Comparison of ENCODE assay signal across 9 mouse cellular contexts in genomic region chr9:91364971-91365501, GRCm38 (mm10). TPM values are rescaled to one million over a fixed set of nuclear protein-coding genes. Genes with fewer than 3 reads are reported as not detected.
A peak's percentile ranks its signal among the peaks of the same experiment; 100 is the strongest.
DNase-seq lines count a peak whose midpoint lies in the region; ATAC-seq lines count a peak whose summit lies in the region.
"Had no signal": no experiment of that assay in that cellular context is flagged by ENCODE, and none has a peak within 500 bp of the region (broad histone marks: within the 10 kb centered on the region; RNA-seq: fewer than 3 reads in every experiment).

No protein-coding gene starts in this region.

- DNase-seq in cerebellum, adult 11 months: peak; percentile 64
- DNase-seq in Muller cell, postnatal 12 days (ENCODE audit: inconsistent ontology term): peak; percentile 81
- DNase-seq in forebrain, embryonic 10.5 days (ENCODE audit: extremely low spot score, low spot score): peak; percentile 79
- DNase-seq in testis, postnatal 10 days (ENCODE audit: low spot score): no peak

- H3K4me3 ChIP-seq in forebrain, embryonic 10.5 days: peak overlapping the region; percentile 85
- H3K4me3 ChIP-seq in liver, embryonic 12.5 days: peak overlapping the region; percentile 17
- peak overlapping the region; percentile 29 for H3K4me3 ChIP-seq in stomach, embryonic 16.5 days (replicated peaks; ENCODE audit: low read length)

- peak overlapping the region; percentile 44 for H3K4me2 ChIP-seq in liver, embryonic 12.5 days
- peak overlapping the region; percentile 43; the same call in 1 of the 2 replicates for H3K4me2 ChIP-seq in stomach, embryonic 16.5 days (ENCODE audit: low read depth, low read length)

- H3K27me3 ChIP-seq in forebrain, embryonic 10.5 days (ENCODE audit: poor library complexity, severe bottlenecking): peaks cover 100% of the 10 kb centered on the region
- peaks cover 99% of the 10 kb centered on the region for H3K27me3 ChIP-seq in liver, embryonic 12.5 days (replicated peaks)
- peaks cover 91% of the 10 kb centered on the region for H3K27me3 ChIP-seq in stomach, embryonic 16.5 days (ENCODE audit: control insufficient read depth, insufficient read depth, low read length)

- H3K36me3 ChIP-seq in forebrain, embryonic 10.5 days (replicated peaks): peaks cover 39% of the 10 kb centered on the region
- H3K36me3 ChIP-seq in liver, embryonic 12.5 days: no peaks in the 10 kb centered on the region
- no peaks in the 10 kb centered on the region for H3K36me3 ChIP-seq in stomach, embryonic 16.5 days (ENCODE audit: control insufficient read depth, insufficient read depth, low read length)

- H3K27ac ChIP-seq in forebrain, embryonic 10.5 days: peak overlapping the region; percentile 98
- no peak overlapping the region for H3K27ac ChIP-seq in liver, embryonic 12.5 days
- H3K27ac ChIP-seq in stomach, embryonic 16.5 days (ENCODE audit: low read length): no peak overlapping the region

- no peak overlapping the region for H3K9ac ChIP-seq in liver, embryonic 12.5 days
- no peak overlapping the region for H3K9ac ChIP-seq in stomach, embryonic 16.5 days (ENCODE audit: low read length)

- no peak for ATAC-seq in cerebellum, adult (ENCODE audit: insufficient number of reproducible peaks, low FRiP score, low TSS enrichment)
- no peak for ATAC-seq in liver, embryonic 12.5 days
- ATAC-seq in stomach, embryonic 16.5 days (ENCODE audit: insufficient read depth, low FRiP score): peak; percentile 37; the same call in 1 of the 2 replicates
- no peak for ATAC-seq in erythroid progenitor cell, adult 5-6 weeks (replicated peaks; ENCODE audit: low FRiP score, poor library complexity, severe bottlenecking)

- WGBS in forebrain, embryonic 10.5 days: under 1% methylated on average over 42 of the region's 42 CpGs
- WGBS in liver, embryonic 12.5 days (ENCODE audit: insufficient replicate concordance): under 1% methylated on average over 31 of the region's 42 CpGs
- 1% methylated on average over 42 of the region's 42 CpGs for WGBS in stomach, embryonic 16.5 days

- peaks cover 75% of the 10 kb centered on the region for H3K4me1 ChIP-seq in forebrain, embryonic 10.5 days
- H3K4me1 ChIP-seq in liver, embryonic 12.5 days: peaks cover 10% of the 10 kb centered on the region; the same call in 1 of the 2 replicates
- H3K4me1 ChIP-seq in stomach, embryonic 16.5 days (ENCODE audit: control insufficient read depth, insufficient read depth, low read length): peaks cover 14% of the 10 kb centered on the region

- H3K9me3 ChIP-seq in forebrain, embryonic 10.5 days: no peaks in the 10 kb centered on the region
- no peaks in the 10 kb centered on the region for H3K9me3 ChIP-seq in liver, embryonic 12.5 days (replicated peaks)
- no peaks in the 10 kb centered on the region; the same call in 1 of the 2 replicates for H3K9me3 ChIP-seq in stomach, embryonic 16.5 days (replicated peaks; ENCODE audit: control insufficient read depth, low read length)

RNA-seq across cellular contexts. Expression of gene Zic1, which starts 0.6 kb away (rescaled TPM):
- 6.2 and 8.9 TPM in 2 replicates for polyA plus RNA-seq in forebrain, embryonic 10.5 days (2016; fragmentation: Nextera tagmentation; extraction: Ambion mirVana)
- not detected in 2 replicates for polyA plus RNA-seq in liver, embryonic 12.5 days (2016; fragmentation: Nextera tagmentation; extraction: Ambion mirVana)
- polyA plus RNA-seq in stomach, embryonic 16.5 days (2015; fragmentation: Nextera tagmentation; extraction: Ambion mirVana): not detected in 2 replicates
- total RNA-seq in erythroid progenitor cell, adult 5-6 weeks (2015; ENCODE audit: low replicate concordance): not detected in 2 replicates
- not detected in 2 replicates for total RNA-seq in erythroid progenitor cell, adult 5-6 weeks (2017; ENCODE audit: low replicate concordance)
- polyA plus RNA-seq: spleen, adult 2 months had no signal

RNA-seq across cellular contexts. Expression of gene Zic4, which starts 2.8 kb away (rescaled TPM):
- polyA plus RNA-seq in forebrain, embryonic 10.5 days (2016; fragmentation: Nextera tagmentation; extraction: Ambion mirVana): 24.8 and 41.8 TPM in 2 replicates
- not detected in 2 replicates for polyA plus RNA-seq in liver, embryonic 12.5 days (2016; fragmentation: Nextera tagmentation; extraction: Ambion mirVana)
- 0.07 TPM in 1 of 2 replicates, not detected in the other for polyA plus RNA-seq in stomach, embryonic 16.5 days (2015; fragmentation: Nextera tagmentation; extraction: Ambion mirVana)
- not detected in 2 replicates for total RNA-seq in erythroid progenitor cell, adult 5-6 weeks (2015; ENCODE audit: low replicate concordance)
- not detected in 2 replicates for total RNA-seq in erythroid progenitor cell, adult 5-6 weeks (2017; ENCODE audit: low replicate concordance)
- polyA plus RNA-seq: spleen, adult 2 months had no signal

Comparison
In these comparisons a context has a peak if more than half of its experiments do, and no peak if none do; other contexts are left out.
1. H3K4me3 ChIP-seq: peak in every context shown above with its lines; median percentile 85 in forebrain, embryonic 10.5 days; 29 in stomach, embryonic 16.5 days; 17 in liver, embryonic 12.5 days.
2. RNA of gene Zic4, which starts 2.8 kb away (polyA plus RNA-seq): 24.8 to 41.8 TPM in forebrain, embryonic 10.5 days; not detected in liver, embryonic 12.5 days and 0.07 TPM in stomach, embryonic 16.5 days; every median in the first group is over 10 times any median in the second.